Mouse (Mus musculus) heart, postnatal 36 days (tissue): ENCODE measurements around the gene Abcb9. TPM values are rescaled to one million over a fixed set of nuclear protein-coding genes. Genes with fewer than 3 reads are reported as not detected.

ENCODE experiments used
- DNase-seq, 2 experiments: peaks; one replicate each; pipeline ENCODE4 v3.0.0; 2021 to 2022
- intact Hi-C: fragments of 180-260 bp; cut with DNase I; formaldehyde crosslinking; loops from one replicate; pipeline ENCODE4 v1.15.1; 2025
- total RNA-seq, 2 experiments: library from RNA; stranded (reverse); gene quantifications; 2 replicates each; pipeline ENCODE4 v1.2.3; 2021

Gene Abcb9
- total RNA-seq, 2 experiments from 2014 or later = 7.6 to 8.3 TPM

DNA sequence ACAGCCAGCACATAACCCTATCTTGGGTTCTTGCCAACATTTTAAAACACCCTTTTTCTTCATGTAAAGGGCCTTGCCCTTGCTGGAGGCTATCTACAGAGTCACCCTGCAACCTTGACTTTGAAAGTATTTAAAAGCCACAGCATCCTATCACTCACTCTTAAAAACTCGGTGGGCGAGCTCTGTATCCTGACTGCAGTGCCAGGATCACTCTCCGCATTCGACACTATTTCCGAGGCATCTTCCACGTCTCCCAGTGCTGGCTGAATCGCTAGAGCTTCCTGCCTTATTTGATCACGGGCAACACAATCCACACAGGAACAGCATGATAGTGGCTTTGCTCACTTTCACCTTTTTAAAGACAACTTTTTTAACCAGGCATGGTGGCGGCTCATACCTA lies 77.7 kb downstream of the Abcb9 start:
- DNase-seq = no peak
- intact Hi-C loops = loop anchor here (2.0 kb wide), 1 partner anchor 13 kb away; no protein-coding TSS in a partner anchor

DNA sequence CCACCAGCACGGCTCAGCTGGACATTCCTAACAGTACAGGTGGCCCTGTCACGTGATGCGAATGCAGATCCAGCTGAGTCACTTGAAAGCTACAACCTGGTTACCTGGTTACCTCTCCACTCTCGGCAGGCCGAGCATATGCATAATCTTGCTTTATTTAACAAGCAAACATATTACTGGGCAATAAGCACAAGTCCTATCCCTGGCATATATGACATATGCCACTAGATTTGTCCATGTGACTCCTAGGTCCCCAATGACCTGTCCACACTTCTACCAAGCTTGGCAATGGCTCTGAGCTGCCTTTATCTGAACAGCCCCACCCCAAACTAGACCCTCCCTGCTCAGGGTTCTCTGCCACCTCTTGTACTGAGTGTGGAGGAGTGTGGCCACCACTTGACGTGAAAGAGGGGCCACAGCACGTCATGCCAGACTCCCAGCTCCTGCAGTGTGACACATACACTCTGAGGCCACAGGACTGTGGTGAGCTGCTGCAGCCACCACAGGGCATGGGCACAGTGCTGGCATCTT lies 79.2 kb downstream of the Abcb9 start:
- no peak for DNase-seq
- intact Hi-C loops = loop anchor here (2.0 kb wide), 1 partner anchor 14 kb away; no protein-coding TSS in a partner anchor

DNA sequence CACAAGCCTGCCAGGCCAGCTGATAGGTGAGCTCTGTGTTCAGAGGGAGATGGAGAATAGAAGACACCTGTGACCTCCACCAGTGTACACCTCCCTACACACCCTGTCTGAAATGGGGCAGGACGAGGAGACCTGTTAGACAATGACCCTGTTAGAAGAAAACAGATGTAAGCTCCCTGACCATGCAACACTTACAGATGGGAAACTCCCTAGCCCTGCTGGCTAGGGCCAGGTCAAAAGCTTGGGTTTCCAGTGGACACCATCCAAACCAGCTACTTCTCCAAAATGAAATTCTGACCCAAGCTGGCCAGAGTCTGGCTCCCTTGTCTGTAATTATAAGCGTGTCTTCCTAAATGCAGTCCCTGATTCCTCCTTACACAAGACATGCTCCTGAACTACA lies 79.9 kb downstream of the Abcb9 start:
- intact Hi-C loops = loop anchor here (2.0 kb wide), 1 partner anchor 15 kb away; no protein-coding TSS in a partner anchor
- no peak for DNase-seq

DNA sequence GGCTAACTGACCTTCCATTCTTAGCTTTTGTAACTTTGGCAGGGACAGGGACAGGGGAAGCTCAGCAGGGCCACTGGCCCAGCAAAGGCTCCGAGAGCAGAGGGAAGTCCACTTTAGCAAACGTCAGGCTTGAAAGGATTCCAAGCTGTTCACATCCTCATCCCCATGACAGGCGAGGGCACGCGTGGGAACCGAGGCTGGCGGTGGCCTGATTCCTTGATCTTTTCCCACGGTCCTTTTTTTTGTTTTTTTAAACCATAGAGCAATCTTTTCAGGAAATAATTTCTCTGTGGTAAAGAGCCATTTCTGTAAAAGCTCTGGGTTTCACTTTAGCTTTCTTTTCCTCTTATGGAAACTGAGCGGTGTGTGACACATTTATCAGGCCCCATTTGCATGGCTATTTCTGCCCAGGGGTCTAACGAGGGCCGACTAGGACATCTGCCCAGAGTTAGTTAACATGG lies 80.8 kb downstream of the Abcb9 start:
- DNase-seq = no peak
- intact Hi-C loops = no loop called here

DNA sequence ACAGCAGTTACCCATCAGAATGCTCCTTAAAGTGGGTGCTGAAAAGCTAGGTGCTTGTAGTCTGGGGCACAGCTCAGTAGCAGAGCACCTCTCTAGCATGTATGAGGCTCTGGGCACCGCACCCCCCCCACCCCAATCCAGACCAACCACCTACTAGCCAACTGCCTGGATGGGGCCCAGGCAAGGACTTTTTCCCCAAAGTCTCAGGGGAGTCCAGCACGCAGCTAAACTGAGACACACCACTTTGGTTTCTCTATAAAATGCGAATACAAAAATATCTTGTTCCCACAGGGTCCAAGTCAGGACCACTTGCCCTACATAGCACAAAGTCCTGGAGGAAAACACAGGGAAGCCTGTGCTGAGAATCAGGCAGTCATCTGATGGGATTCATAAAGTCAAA lies 81.4 kb downstream of the Abcb9 start:
- DNase-seq = no peak

DNA sequence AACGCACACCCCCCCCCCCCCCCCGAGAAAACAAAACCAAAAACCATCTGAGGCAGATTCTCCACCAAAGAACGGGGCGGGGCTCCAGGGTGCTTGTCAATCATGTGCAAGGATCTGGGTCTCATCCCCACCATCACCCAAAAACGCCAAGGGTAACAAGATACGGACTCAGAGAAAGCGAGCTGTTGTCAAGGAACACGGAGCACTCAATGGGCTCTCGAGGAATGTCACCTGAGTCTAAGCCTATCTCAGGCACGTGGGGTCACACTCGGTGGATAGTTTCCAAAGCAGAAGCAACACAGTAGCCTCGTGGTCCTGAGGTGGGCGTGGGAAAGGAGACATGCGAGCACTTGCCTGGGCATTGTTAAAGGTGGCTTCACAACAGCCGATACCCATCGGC lies 81.9 kb downstream of the Abcb9 start:
- intact Hi-C loops = no loop called here
- no peak for DNase-seq

More for the DNA sequence above, 81.4 kb downstream of the Abcb9 start:
- intact Hi-C loops = no loop called here

DNA sequence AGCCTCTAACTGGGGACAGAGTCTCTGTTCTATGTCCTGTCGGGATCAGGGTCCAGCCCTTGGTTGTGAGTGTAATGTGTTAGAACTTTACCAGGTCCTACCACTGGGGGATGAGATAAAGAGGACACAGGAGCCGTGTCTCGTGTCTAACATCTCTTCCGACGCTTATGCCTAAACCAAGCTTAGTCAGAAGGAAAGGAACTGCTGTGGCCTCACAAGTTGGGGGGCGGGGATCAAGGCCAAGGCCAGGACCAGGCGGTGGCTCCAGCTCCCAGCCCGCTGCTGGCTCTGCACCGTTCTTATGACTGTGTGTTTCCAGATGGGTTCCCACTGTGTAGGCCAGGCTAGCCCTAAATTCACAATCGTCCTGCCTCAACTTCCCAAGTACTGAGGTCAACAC lies 82.7 kb downstream of the Abcb9 start:
- no peak for DNase-seq
- intact Hi-C loops = no loop called here

DNA sequence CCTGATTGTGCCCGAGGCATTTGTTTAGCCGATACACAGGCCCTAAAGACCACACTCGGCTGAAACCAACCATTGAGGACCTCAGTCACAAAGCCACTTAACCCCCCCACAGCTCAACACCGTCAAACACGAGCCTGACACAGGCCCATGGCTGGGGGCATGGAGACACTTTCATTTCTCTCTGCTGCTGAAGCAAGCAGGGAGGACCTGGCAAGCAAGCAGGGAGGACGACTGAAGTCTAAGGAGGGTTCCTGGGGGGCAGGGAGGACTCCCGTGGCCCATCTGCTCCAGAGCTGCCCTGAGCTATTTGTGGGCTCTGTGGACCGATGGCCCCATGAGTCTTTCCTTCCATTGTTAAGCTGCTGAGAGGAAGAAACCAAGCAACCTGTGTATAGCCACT lies 83.7 kb downstream of the Abcb9 start:
- intact Hi-C loops = no loop called here
- no peak for DNase-seq

Other genes starting within 250 kb of the Abcb9 start
- under 1 TPM in 1 of 2 experiments, not detected in 1; 0.31 TPM for gene Hcar2, start 230.3 kb downstream of the Abcb9 start, total RNA-seq
- gene Hcar1, start 215.8 kb downstream of the Abcb9 start, total RNA-seq = under 1 TPM; 0.54 to 0.69 TPM
- 10 to 100 TPM; 49.6 to 51.2 TPM for gene Denr, start 188.6 kb downstream of the Abcb9 start, total RNA-seq
- not detected for gene Gm43518, start 168.4 kb downstream of the Abcb9 start, total RNA-seq
- 1 to 10 TPM; 2.6 to 3.7 TPM for gene Ccdc62, start 165.1 kb downstream of the Abcb9 start, total RNA-seq
- 10 to 100 TPM in 1 of 2 experiments, 1 to 10 TPM in 1; 8.6 to 17.0 TPM for gene Hip1r, start 122.2 kb downstream of the Abcb9 start, total RNA-seq
- gene Vps37b, start 63.5 kb downstream of the Abcb9 start, total RNA-seq = 10 to 100 TPM; 19.6 to 25.0 TPM
- 10 to 100 TPM; 14.4 to 16.2 TPM for gene Ogfod2, start 16.5 kb upstream of the Abcb9 start, total RNA-seq
- gene Arl6ip4, start 20.3 kb upstream of the Abcb9 start, total RNA-seq = 10 to 100 TPM; 36.5 to 39.0 TPM
- gene Pitpnm2, start 154.0 kb upstream of the Abcb9 start, total RNA-seq = 10 to 100 TPM; 43.9 to 45.5 TPM
- gene Mphosph9, start 232.2 kb upstream of the Abcb9 start, total RNA-seq = 1 to 10 TPM; 5.4 to 5.8 TPM
- 10 to 100 TPM; 12.1 to 13.1 TPM for gene 2810006K23Rik, start 232.3 kb upstream of the Abcb9 start, total RNA-seq